Mouse (Mus musculus) stomach, postnatal 0 days (tissue): ENCODE measurements around the gene Tmem69. TPM values are rescaled to one million over a fixed set of nuclear protein-coding genes. Genes with fewer than 3 reads are reported as not detected.

Experiments
- ATAC-seq: fragments of 200-750 bp; cut with Nextera tagmentation; 2 replicates; pipeline ENCODE4 v1.8.0; 2017; ENCODE audit not compliant: low FRiP score, low TSS enrichment
- DNase-seq: peaks from one replicate; pipeline ENCODE4 v3.0.0-alpha.2; 2016; ENCODE audit warnings: low spot score
- H3K27ac ChIP-seq: fragments of 300-500 bp; sonication (generic); replicated peaks from 2 replicates; pipeline ENCODE4 v1.5.1; 2014; ENCODE audit warnings: mild to moderate bottlenecking, control low read depth
- H3K27me3 ChIP-seq: fragments of 300-500 bp; sonication (generic); 2 replicates; pipeline ENCODE4 v1.6.1; 2014; ENCODE audit warnings: low read length; ENCODE audit not compliant: control insufficient read depth, insufficient read depth
- H3K36me3 ChIP-seq: fragments of 300-500 bp; sonication (generic); 2 replicates; pipeline ENCODE4 v1.6.1; 2014; ENCODE audit warnings: low read length, mixed read lengths; ENCODE audit not compliant: control insufficient read depth, insufficient read depth
- H3K4me1 ChIP-seq: fragments of 300-500 bp; sonication (generic); replicated peaks from 2 replicates; pipeline ENCODE4 v1.6.1; 2014; ENCODE audit warnings: antibody characterized with exemption; ENCODE audit not compliant: control insufficient read depth, insufficient read depth
- H3K4me2 ChIP-seq: fragments of 300-500 bp; sonication (generic); replicated peaks from 2 replicates; pipeline ENCODE4 v1.6.1; 2014; ENCODE audit warnings: low read depth, mild to moderate bottlenecking, control low read depth, moderate library complexity
- H3K4me3 ChIP-seq: fragments of 300-500 bp; sonication (generic); 2 replicates; pipeline ENCODE4 v1.5.1; 2014; ENCODE audit warnings: low read depth, low read length, control low read depth
- H3K9ac ChIP-seq: fragments of 300-500 bp; sonication (generic); 2 replicates; pipeline ENCODE4 v1.6.1; 2014; ENCODE audit warnings: mild to moderate bottlenecking, low read length, control low read depth, mixed read lengths
- H3K9me3 ChIP-seq: fragments of 300-500 bp; sonication (generic); 2 replicates; pipeline ENCODE4 v1.6.1; 2016; ENCODE audit warnings: low read length; ENCODE audit not compliant: control insufficient read depth
- CTCF ChIP-seq: IDR thresholded peaks from 2 replicates; pipeline ENCODE4 v1.5.1; 2016; ENCODE audit warnings: antibody characterized with exemption, low read depth, mild to moderate bottlenecking, moderate library complexity
- EP300 ChIP-seq: optimal IDR thresholded peaks from 2 replicates; pipeline ENCODE3; 2016; ENCODE audit warnings: antibody characterized with exemption
- WGBS: fragments of 180-500 bp; shearing (Covaris S2); extraction: QIAGEN DNeasy Blood & Tissue Kit; methylation state at CpG from one replicate; pipeline ENCODE4 v1.1.7; 2014; 5-methylcytosine and 5-hydroxymethylcytosine counted together
- polyA plus RNA-seq: library from polyadenylated mRNA; unstranded; fragments of >200 nt; fragmentation: Nextera tagmentation; extraction: Ambion mirVana; gene quantifications from 2 replicates; pipeline ENCODE4 v1.2.1, GENCODE M21; 2015

The Tmem69 gene
- 15.7 and 16.6 TPM in 2 replicates for polyA plus RNA-seq

DNA sequence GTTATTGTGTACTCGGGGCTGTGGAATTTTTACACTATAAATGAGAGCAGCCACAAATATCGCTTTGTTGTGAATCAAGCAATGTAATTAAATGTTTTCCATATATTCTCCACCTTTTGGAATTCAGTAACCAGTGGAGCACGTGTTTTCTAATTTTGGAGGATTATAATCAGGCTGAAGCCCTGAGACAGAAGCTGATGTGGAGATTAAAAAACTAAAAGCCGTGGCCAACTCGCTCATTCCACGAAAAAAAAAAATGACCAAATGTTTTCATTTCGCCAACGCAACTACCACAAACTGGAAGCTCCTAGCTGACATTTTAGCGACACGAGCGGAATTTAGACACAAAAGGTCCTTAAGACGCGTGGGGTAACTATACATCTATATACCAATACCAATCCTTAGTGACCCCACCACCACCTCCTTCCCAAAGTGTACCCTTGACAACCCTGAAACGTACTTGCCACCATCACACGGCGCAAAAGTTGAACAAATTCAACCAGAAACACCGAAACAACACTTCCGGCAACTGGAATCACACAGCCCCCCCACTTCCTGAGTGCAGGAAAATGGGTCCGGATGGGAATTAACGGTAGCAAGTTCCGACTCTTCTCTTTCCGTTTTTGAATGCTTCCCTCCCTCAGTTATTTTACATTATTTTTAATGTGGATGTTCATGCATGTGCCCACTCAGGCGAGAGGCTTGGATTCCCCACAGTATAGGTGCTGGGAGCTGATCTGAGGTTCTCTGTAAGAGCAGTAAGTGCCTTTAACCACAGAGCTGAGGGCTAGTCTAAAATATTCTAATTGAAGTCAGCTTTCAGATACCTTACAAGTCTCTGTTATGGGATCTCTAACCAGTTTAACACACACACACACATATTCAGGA is at the start of gene Tmem69:
TSS of gene Tmem69 (minus strand) at position 524 of the 888 bp plus-strand sequence.
- peak within 1 kb of the TSS; percentile 95 for H3K27ac ChIP-seq
- H3K4me1 ChIP-seq: no peaks in the 10 kb centered on the region
- no peaks in the 10 kb centered on the region for H3K27me3 ChIP-seq
- peak within 1 kb of the TSS; percentile 55 for H3K9ac ChIP-seq
- H3K4me3 ChIP-seq: peak within 1 kb of the TSS; percentile 87
- peak within 1 kb of the TSS; percentile 71 for H3K4me2 ChIP-seq
- WGBS: 2% methylated on average over 23 of the region's 23 CpGs
- no peak for TF ChIP-seq CTCF
- TF ChIP-seq EP300: no peak
- no peak for ATAC-seq
- peak; percentile 82 for DNase-seq
- peaks cover 5% of the 10 kb centered on the region; the same call in 1 of the 2 replicates for H3K36me3 ChIP-seq
- H3K9me3 ChIP-seq: no peaks in the 10 kb centered on the region

DNA sequence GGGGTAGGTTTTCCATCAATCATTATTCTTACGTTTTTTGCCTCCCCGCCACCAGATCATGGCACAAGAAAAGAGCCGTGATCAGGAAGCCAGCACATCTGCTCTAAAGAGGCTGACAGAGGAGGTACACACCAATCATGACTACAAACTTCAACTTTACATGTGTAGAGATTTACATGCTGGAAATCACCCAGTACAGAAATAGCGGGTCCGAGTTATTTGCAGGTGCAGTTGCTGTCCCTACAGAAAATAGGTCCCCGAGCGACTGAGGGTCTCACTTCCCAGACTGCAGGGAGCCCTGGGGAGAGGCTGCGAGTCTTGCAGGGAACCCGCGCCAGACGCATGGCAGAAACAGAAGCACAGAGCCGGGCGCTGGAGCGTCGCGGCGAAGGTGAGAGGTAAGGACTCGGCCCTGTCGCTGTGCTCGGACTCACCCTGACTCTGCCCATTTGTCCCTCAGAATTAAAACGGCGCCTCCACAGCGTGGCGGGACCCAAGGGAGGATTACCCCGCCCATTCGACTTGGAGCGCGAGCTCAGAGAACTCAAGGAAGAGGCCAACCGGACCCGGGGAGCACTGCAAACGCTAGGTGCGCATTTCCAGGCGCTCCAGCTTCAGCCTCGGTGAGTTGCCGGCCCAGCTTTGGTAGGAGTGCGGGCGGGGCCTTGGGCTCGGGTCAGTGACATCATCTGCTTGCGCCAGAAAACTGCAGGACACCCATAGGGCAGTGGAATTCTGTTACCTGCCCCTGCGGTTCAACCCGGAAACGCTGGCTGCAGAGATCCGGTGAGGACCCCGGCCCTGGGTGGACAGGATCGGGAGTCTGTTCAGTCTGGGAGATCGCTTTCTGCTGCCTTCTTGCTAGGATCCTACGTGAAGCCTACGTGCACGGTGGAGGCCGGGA is 41.5 kb upstream of the Tmem69 start:
- H3K4me3 ChIP-seq: peak overlapping the region; percentile 61
- no peaks in the 10 kb centered on the region for H3K27me3 ChIP-seq
- H3K9ac ChIP-seq: peak overlapping the region; percentile 79
- ATAC-seq (peak; percentile 97), DNase-seq (peak; percentile 96)
- H3K4me2 ChIP-seq: peak overlapping the region; percentile 98
- under 1% methylated on average over 50 of the region's 50 CpGs for WGBS
- H3K9me3 ChIP-seq: no peaks in the 10 kb centered on the region
- peaks cover 16% of the 10 kb centered on the region; the same call in 1 of the 2 replicates for H3K36me3 ChIP-seq
- H3K27ac ChIP-seq: peak overlapping the region; percentile 90
- TF ChIP-seq EP300: no peak
- TF ChIP-seq CTCF: peak; percentile 53
- 0 out of 2 replicates have a peak, but pooled peaks cover 5% of the 10 kb centered on the region for H3K4me1 ChIP-seq

DNA sequence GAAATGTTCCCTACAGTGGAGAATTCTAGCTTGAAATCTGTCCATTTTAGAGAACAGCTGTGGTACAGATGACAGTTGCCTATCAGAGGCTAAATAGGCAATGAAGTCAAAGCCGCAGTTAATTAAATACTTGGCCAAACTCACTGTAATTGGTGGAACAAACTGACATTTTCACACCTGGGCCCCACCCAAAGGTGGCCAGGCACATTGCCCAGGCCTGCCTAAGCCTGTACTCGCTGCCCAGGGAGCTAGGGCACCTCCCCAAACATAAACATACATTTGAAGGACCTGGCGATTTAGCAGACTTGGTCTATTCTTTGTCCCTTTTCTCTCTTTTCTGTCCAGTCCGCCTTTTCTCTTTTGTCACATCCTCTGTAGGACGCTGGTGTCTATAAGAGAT is 40.6 kb upstream of the Tmem69 start, which contains the start of gene Ccdc17:
TSS of gene Ccdc17 (plus strand) at position 276 of the 400 bp plus-strand sequence.
- 0 out of 2 replicates have a peak, but pooled peaks cover 5% of the 10 kb centered on the region for H3K4me1 ChIP-seq
- TF ChIP-seq CTCF (no peak), EP300 (no peak)

DNA sequence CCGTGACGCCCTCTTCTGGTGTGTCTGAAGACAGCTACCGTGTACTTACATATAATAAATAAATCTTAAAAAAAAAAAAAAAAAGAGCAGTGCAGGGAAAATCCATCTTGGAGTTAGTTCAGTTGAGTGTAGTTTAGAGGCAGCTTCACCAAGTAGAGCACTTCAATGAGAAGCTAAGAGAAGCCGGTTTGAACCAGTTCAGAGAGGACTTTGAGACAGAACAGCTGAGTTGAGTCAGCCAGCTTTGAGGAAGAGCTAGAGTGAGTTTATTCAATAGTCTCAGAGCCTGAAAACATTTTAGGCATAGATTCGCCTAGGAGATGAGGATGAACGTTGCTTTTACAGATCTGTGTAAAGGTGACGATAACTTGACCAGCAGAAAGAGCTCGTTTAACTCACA is 40.1 kb upstream of the Tmem69 start:
- H3K27ac ChIP-seq: no peak overlapping the region
- no peak overlapping the region for H3K4me3 ChIP-seq
- H3K27me3 ChIP-seq: no peaks in the 10 kb centered on the region
- H3K4me2 ChIP-seq: no peak overlapping the region
- H3K36me3 ChIP-seq: peaks cover 21% of the 10 kb centered on the region
- TF ChIP-seq CTCF (no peak), EP300 (no peak)
- H3K9me3 ChIP-seq: no peaks in the 10 kb centered on the region
- no peak for DNase-seq
- WGBS: 78% methylated on average over 8 of the region's 8 CpGs
- no peak overlapping the region for H3K9ac ChIP-seq
- H3K4me1 ChIP-seq: 0 out of 2 replicates have a peak, but pooled peaks cover 5% of the 10 kb centered on the region
- ATAC-seq: no peak

More for the DNA sequence above, 40.6 kb upstream of the Tmem69 start, which contains the start of gene Ccdc17:
- Histone ChIP-seq H3K9ac (peak within 1 kb of the TSS; percentile 79), H3K4me3 (peak within 1 kb of the TSS; percentile 61), H3K27me3 (no peaks in the 10 kb centered on the region), H3K4me2 (peak within 1 kb of the TSS; percentile 98), H3K36me3 (peaks cover 19% of the 10 kb centered on the region), H3K9me3 (no peaks in the 10 kb centered on the region), H3K27ac (peak within 1 kb of the TSS; percentile 90)
- DNase-seq (peak; percentile 66), ATAC-seq (peak; percentile 53; the same call in 1 of the 2 replicates)
- 22% methylated on average over 5 of the region's 5 CpGs for WGBS

DNA sequence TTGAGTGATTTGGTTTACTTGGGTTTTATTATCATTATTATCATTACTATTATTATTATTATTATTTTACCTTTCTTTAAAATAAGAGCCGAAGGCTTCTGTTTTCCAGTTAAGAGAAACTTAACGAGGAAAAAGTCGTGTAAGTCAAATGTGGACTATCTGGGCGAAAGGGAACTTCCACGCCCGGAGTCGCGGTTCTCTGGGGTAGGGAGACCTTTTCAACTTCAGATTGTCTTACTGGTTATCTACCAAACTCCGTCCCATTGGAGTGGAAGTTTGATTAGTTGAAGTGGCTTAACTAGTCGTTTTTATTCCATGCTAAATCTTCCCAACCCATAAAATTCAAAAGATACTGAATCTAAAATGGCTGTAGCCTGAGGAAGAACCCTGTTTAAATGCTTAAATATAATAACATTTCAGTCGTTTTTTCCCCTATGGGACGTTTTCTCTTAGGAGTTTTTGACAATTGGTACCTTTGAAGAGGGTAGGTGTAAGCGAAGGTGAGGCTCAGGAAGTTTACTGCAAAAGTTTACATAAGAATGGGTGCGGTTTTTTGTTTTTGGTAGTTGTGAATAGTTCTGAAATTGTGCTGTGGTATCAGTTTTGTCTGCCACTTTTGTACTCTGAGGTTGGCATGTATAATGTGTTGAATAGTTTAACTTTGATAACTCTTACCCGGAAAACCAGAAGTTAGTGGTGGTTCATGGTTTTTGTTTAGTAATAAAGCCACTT is 2.6 kb upstream of the Tmem69 start:
- Histone ChIP-seq H3K9me3 (no peaks in the 10 kb centered on the region), H3K9ac (peak overlapping the region; percentile 94), H3K27ac (peak overlapping the region; percentile 95), H3K36me3 (peaks cover 2% of the 10 kb centered on the region; the same call in 1 of the 2 replicates), H3K4me3 (peak overlapping the region; percentile 87), H3K4me2 (peak overlapping the region; percentile 49), H3K4me1 (no peaks in the 10 kb centered on the region), H3K27me3 (no peaks in the 10 kb centered on the region)
- ATAC-seq (no peak), DNase-seq (peak; percentile 21)
- TF ChIP-seq EP300 (no peak), CTCF (no peak)
- WGBS: under 1% methylated on average over 15 of the region's 15 CpGs
